Mouse (Mus musculus): Measurements from ENCODE around the gene Rad51c.

- TF ChIP-seq CTCF (IDR thresholded peaks at IDR 0.05; ENCODE audit: low read depth): no peak
- TF ChIP-seq EP300 (IDR thresholded peaks at IDR 0.05; ENCODE audit: low read depth): no peak
Measured at GRCm38 (mm10) chr11:87449200-87449547, 44.4 kb upstream of the Rad51c start.

Data from liver, postnatal 0 days (tissue).